Mouse (Mus musculus): ENCODE results near the gene Sall1.

The Sall1 gene

GRCm38 (mm10) chr8:89039890-89040289 lies 4.1 kb downstream of the Sall1 start:
- DNase-seq (ENCODE audit: extremely low spot score, low spot score) = peak; percentile 27

GRCm38 (mm10) chr8:89038920-89039319 lies 5.0 kb downstream of the Sall1 start:
- DNase-seq (ENCODE audit: extremely low spot score, low spot score) = peak; percentile 13

- peak; percentile 27 for DNase-seq (ENCODE audit: extremely low spot score, low spot score)
Observed at GRCm38 (mm10) chr8:89037536-89038236, 6.3 kb downstream of the Sall1 start.

GRCm38 (mm10) chr8:89032412-89032811 lies 11.6 kb downstream of the Sall1 start:
- DNase-seq (ENCODE audit: extremely low spot score, low spot score) = no peak

- DNase-seq (ENCODE audit: extremely low spot score, low spot score) = no peak
Observed at GRCm38 (mm10) chr8:89028156-89028555, 15.8 kb downstream of the Sall1 start.

- no peak for DNase-seq (ENCODE audit: extremely low spot score, low spot score)
Observed at GRCm38 (mm10) chr8:89026139-89026520, 17.8 kb downstream of the Sall1 start.

GRCm38 (mm10) chr8:89025281-89026138 lies 18.5 kb downstream of the Sall1 start:
- peak; percentile 74 for DNase-seq (ENCODE audit: extremely low spot score, low spot score)

- DNase-seq (ENCODE audit: extremely low spot score, low spot score) = no peak
Observed at GRCm38 (mm10) chr8:89024796-89025195, 19.2 kb downstream of the Sall1 start.

GRCm38 (mm10) chr8:89021139-89021538 lies 22.8 kb downstream of the Sall1 start:
- DNase-seq (ENCODE audit: extremely low spot score, low spot score) = no peak

GRCm38 (mm10) chr8:89017891-89018290 lies 26.1 kb downstream of the Sall1 start:
- DNase-seq (ENCODE audit: extremely low spot score, low spot score) = no peak

GRCm38 (mm10) chr8:89016465-89017070 lies 27.4 kb downstream of the Sall1 start:
- DNase-seq (ENCODE audit: extremely low spot score, low spot score) = no peak

GRCm38 (mm10) chr8:89015539-89015938 lies 28.4 kb downstream of the Sall1 start:
- DNase-seq (ENCODE audit: extremely low spot score, low spot score) = no peak

GRCm38 (mm10) chr8:89012853-89013534 lies 31.0 kb downstream of the Sall1 start:
- DNase-seq (ENCODE audit: extremely low spot score, low spot score) = no peak

GRCm38 (mm10) chr8:89012024-89012712 lies 31.8 kb downstream of the Sall1 start:
- no peak for DNase-seq (ENCODE audit: extremely low spot score, low spot score)

GRCm38 (mm10) chr8:89008784-89009183 lies 35.2 kb downstream of the Sall1 start:
- no peak for DNase-seq (ENCODE audit: extremely low spot score, low spot score)

GRCm38 (mm10) chr8:89007114-89007513 lies 36.8 kb downstream of the Sall1 start:
- DNase-seq (ENCODE audit: extremely low spot score, low spot score) = peak; percentile 53

GRCm38 (mm10) chr8:89006426-89006825 lies 37.5 kb downstream of the Sall1 start:
- peak; percentile 56 for DNase-seq (ENCODE audit: extremely low spot score, low spot score)

GRCm38 (mm10) chr8:89005797-89006196 lies 38.2 kb downstream of the Sall1 start:
- DNase-seq (ENCODE audit: extremely low spot score, low spot score) = no peak

- DNase-seq (ENCODE audit: extremely low spot score, low spot score) = no peak
Observed at GRCm38 (mm10) chr8:89004041-89004440, 39.9 kb downstream of the Sall1 start.

GRCm38 (mm10) chr8:89003336-89003896 lies 40.5 kb downstream of the Sall1 start:
- DNase-seq (ENCODE audit: extremely low spot score, low spot score) = no peak

- no peak for DNase-seq (ENCODE audit: extremely low spot score, low spot score)
Observed at GRCm38 (mm10) chr8:89002128-89002527, 41.8 kb downstream of the Sall1 start.
